Mouse (Mus musculus) embryonic fibroblast, embryonic 13.5 days (primary cell): ENCODE data around the gene Lpcat2. TPM values are rescaled to one million over a fixed set of nuclear protein-coding genes. Genes with fewer than 3 reads are reported as not detected.

ENCODE experiments used
- H3K27ac ChIP-seq: 2 replicates; pipeline ENCODE4 v1.5.1; 2012; ENCODE audit warnings: low read length, control low read depth, inconsistent platforms; ENCODE audit not compliant: insufficient read depth
- H3K4me1 ChIP-seq: 2 replicates; pipeline ENCODE4 v1.6.1; 2011; ENCODE audit warnings: low read length; ENCODE audit not compliant: control insufficient read depth, insufficient read depth
- H3K4me3 ChIP-seq: 2 replicates; pipeline ENCODE4 v1.5.1; 2011; ENCODE audit warnings: mild to moderate bottlenecking, control low read depth, low read length; ENCODE audit not compliant: insufficient read depth
- CTCF ChIP-seq: IDR thresholded peaks from 2 replicates; pipeline ENCODE4 v1.5.1; 2011; ENCODE audit warnings: mild to moderate bottlenecking, control low read depth, low read length, moderate library complexity, borderline replicate concordance; ENCODE audit not compliant: insufficient read depth
- POLR2A ChIP-seq: IDR thresholded peaks from 2 replicates; pipeline ENCODE4 v1.6.1; 2011; ENCODE audit warnings: low read depth, mild to moderate bottlenecking, control low read depth, low read length, moderate library complexity
- polyA plus RNA-seq: library from polyadenylated mRNA; stranded (reverse); fragments of >200 nt; gene quantifications from 2 replicates; pipeline ENCODE4 v1.2.4, GENCODE M21; 2011; ENCODE audit warnings: low read depth; ENCODE audit not compliant: missing spikeins, insufficient read length

The Lpcat2 gene
- polyA plus RNA-seq, 1 experiment = 4.3 TPM

DNA sequence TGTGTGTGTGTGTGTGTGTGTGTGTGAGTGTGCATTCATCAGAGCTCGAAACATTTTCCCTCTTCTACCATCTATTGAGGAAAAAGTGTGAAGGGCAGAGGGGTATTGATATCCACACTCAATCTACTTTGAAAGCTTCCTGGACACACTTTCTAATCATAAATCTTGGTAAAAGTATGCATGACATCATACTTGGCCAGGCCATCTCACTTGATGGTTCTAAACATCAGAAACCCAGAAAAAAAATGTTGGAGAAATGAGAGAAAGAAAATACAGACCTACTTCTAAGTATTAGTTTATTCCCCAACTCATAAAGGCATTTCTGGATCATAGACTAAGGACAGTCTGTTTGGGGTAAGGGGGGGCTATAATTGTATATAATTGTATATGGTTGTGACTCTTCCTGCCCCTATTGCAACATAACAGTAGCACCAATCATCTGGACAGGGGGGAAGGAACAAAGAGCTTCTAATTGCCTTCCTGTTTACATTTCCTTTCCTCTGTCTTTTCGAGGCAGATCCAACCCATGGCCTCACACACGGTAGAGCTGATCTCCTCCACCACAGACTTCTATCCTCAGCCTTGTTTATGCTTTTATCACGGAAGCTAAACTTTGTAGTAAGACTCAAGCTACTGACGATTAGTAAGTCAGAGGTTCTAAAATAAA is 20.9 kb upstream of the Lpcat2 start:
- TF ChIP-seq POLR2A (no peak), CTCF (no peak)
- Histone ChIP-seq H3K27ac (no peak overlapping the region), H3K4me3 (no peak overlapping the region), H3K4me1 (no peaks in the 10 kb centered on the region)

DNA sequence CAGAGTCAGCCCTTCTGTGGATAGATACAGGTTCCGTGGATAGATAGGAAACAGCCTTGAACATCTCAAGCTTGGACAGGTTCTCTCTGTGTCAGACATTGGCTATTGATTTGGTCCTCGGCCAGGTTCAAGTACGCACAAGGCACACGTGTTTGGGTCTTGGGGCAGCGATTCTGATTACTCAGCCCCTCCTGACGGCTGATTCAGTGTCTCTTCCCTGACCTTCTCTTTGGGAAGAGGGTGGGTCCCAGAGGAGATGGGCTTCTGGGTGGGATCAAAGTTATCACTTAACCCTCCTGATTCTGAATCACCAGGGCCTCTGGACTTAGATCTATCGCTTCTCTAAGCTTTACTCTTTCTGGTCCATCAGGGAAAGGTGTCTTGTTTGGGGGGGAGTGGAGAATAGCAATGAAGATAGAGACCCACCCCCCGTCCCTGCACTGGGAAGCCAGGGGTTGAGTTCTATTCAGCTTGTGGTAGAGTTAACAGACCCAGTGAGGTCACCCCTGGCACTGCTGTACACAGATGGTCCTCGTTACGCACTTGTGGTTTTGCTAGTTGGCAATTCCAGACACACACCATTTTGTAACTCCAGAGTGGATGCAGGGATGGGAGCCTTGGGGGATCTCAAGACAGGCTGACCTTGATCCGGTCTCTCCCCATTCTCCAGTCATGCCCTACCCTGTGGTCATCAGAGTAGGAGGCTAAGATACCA is 20.2 kb upstream of the Lpcat2 start:
- Histone ChIP-seq H3K27ac (no peak overlapping the region), H3K4me1 (no peaks in the 10 kb centered on the region), H3K4me3 (no peak overlapping the region)
- TF ChIP-seq POLR2A = no peak
- no peak for TF ChIP-seq CTCF

DNA sequence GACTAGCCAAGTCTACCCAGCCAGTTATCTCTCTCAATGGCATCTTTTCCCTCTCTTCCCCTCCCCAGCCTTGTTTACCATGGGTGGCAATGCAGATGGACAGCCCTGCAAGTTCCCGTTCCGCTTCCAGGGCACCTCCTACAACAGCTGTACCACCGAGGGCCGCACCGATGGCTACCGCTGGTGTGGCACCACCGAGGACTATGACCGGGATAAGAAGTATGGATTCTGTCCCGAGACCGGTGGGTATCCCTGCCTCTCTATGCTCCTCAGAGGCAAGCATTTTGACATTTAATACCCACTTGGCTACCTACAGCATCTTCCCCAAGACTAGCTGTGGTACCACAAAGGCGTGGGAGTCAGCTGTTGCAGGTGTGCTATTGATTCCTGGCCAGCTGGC is 19.2 kb upstream of the Lpcat2 start:
- TF ChIP-seq CTCF = no peak
- Histone ChIP-seq H3K4me3 (no peak overlapping the region), H3K4me1 (no peaks in the 10 kb centered on the region), H3K27ac (no peak overlapping the region)

DNA sequence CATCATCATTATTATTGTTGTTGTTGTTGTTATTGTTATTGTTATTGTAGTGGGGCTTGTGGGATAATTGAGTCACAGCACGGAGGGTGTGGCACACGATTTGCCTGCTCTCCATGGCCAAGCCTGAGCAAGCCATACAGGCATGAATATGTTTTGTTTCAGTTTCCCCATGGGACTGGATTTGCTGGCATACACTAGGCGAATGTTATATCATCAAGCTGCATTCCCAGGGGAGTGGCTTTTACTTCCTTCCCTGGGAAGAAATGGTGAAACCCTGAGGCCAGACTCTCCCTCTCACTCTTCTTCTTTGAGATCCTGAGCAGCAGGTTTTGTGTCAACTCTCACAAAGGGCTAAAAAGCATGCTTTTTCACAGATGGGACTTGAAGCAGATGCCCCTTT is 16.5 kb upstream of the Lpcat2 start:
- TF ChIP-seq POLR2A (no peak), CTCF (no peak)
- no peaks in the 10 kb centered on the region for H3K4me1 ChIP-seq

DNA sequence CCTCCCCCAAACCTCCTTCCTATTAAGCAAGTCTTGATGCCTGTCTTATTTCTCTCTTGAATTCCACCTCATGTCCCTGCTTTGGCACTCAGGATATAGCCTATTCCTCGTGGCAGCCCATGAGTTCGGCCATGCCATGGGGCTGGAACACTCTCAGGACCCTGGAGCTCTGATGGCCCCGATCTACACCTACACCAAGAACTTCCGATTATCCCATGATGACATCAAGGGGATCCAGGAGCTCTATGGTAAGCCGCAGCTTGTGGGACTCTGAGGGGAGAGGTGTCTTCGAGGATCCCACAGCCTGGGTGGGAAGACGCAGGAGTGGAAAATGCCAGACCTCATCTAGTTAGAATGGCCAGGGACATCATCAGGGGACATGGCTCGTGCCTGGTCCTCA is 16.0 kb upstream of the Lpcat2 start:
- Histone ChIP-seq H3K4me3 (no peak overlapping the region), H3K27ac (no peak overlapping the region), H3K4me1 (no peaks in the 10 kb centered on the region)
- no peak for TF ChIP-seq POLR2A
- TF ChIP-seq CTCF = no peak

More for the DNA sequence above, 16.5 kb upstream of the Lpcat2 start:
- no peak overlapping the region for H3K27ac ChIP-seq
- H3K4me3 ChIP-seq = no peak overlapping the region

DNA sequence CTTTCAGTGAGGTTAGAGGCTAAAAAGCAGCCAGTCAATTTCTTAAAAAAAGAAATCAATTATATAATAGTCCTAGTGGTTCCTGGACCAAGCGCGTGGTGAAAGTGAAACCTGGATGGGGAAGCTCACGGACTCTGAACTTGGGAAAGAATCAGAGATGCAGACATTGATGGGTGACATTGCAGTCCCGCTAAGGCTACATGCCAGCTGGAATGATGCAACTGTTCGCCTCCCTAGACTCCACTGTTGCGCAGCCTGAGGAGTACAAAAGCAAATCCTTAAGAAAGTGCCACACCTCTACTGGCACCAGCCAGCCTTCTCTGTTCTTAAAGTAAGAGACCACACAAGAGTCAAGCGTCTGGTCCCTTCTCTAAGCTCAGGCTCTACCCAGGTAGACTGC is 15.3 kb upstream of the Lpcat2 start:
- TF ChIP-seq CTCF (no peak), POLR2A (no peak)
- no peak overlapping the region for H3K4me3 ChIP-seq
- H3K4me1 ChIP-seq = no peaks in the 10 kb centered on the region
- no peak overlapping the region for H3K27ac ChIP-seq

DNA sequence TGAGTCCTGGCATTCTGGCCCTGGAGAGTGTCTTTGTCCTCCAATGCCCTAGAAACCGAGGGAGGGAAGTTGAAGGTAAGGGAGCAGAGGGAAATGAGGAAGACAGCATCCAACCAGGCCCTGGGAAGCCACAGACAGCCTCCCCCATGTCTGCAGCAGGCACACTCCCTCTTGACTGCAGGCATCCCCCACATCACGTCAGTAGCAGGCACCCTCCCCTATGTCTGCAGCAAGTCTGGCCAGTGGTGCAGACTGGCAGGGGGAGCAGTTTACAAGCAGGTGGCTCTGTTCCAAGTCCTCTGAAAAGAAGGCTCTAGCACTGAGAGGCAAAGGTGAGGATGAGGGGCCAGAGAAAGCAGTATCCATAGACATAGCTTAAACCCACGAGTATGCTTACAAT is 8.5 kb upstream of the Lpcat2 start:
- H3K4me1 ChIP-seq = peaks cover 25% of the 10 kb centered on the region
- H3K27ac ChIP-seq = peak overlapping the region; percentile 86
- H3K4me3 ChIP-seq = no peak overlapping the region
- TF ChIP-seq POLR2A (no peak), CTCF (no peak)

DNA sequence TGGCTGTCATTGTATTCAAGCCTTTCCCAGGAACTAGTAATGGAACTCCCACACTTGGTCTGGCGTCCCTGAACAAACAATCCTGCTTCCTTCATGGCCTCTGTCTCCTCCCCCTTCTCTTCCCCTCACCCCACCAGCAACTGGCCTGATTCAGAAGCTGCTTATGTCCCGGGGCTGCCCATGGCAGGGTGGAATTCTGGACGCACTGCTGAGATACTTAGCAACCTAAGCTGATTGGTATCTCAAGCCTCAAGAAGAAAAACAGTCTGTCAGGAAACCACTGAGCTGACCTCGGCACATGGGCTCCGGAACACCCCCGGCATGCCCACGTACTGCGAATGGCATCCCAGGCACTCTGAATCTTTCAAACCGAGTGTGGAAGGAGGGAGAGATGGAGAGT is 7.8 kb upstream of the Lpcat2 start:
- TF ChIP-seq POLR2A (no peak), CTCF (no peak)
- H3K4me3 ChIP-seq = no peak overlapping the region
- H3K27ac ChIP-seq = peak overlapping the region; percentile 86
- peaks cover 25% of the 10 kb centered on the region for H3K4me1 ChIP-seq

- Histone ChIP-seq H3K27ac (peak overlapping the region; percentile 83), H3K4me1 (peaks cover 25% of the 10 kb centered on the region), H3K4me3 (no peak overlapping the region)
- TF ChIP-seq CTCF (no peak), POLR2A (no peak)
Measured at GRCm38 (mm10) chr8:92849261-92849660, 5.9 kb upstream of the Lpcat2 start.

DNA sequence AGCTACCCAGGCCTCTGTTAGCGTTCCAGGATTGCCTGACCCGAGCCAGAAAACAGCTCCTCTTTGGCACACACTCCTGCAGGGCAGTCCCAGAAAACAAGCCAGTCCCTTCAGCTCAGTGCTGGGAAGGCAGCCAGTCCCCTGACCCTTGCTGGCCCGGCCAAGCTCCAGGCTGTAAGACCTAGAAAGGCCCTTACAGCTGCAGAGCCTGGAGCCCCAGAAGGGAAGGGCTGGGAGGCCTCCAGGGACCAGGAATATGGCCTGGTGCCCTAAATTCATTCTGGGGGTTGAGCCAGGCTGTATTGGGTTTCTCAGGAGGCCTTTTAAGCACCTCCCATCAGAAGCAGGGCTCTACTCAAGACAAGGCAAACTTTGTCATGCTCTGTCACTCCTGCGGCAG is 4.9 kb upstream of the Lpcat2 start:
- Histone ChIP-seq H3K4me1 (peaks cover 25% of the 10 kb centered on the region), H3K4me3 (no peak overlapping the region), H3K27ac (peak overlapping the region; percentile 69)
- TF ChIP-seq POLR2A (no peak), CTCF (no peak)
